Mouse (Mus musculus): ENCODE data around the gene Brat1. TPM values are rescaled to one million over a fixed set of nuclear protein-coding genes. Genes with fewer than 3 reads are reported as not detected.
A peak's percentile ranks its signal among the peaks of the same experiment; 100 is the strongest.

The Brat1 gene
- total and polyA plus RNA-seq, 2 experiments from 2014 or later, result 17.4 to 39.1 TPM

- Histone ChIP-seq H3K27me3 (ENCODE audit: insufficient read depth, low read length) (no peaks in the 10 kb centered on the region), H3K9ac (no peak overlapping the region), H3K4me3 (ENCODE audit: low read depth, low read length) (no peak overlapping the region), H3K4me1 (ENCODE audit: insufficient read depth) (peaks cover 7% of the 10 kb centered on the region), H3K4me2 (ENCODE audit: low read depth) (no peak overlapping the region), H3K9me3 (ENCODE audit: low read length) (no peaks in the 10 kb centered on the region), H3K36me3 (ENCODE audit: insufficient read depth) (peaks cover 22% of the 10 kb centered on the region), H3K27ac (ENCODE audit: low read depth, low read length) (no peak overlapping the region)
- WGBS, result 79% methylated on average over 9 of the region's 9 CpGs
- DNase-seq (no peak), ATAC-seq (no peak)
- no peak for TF ChIP-seq CTCF (IDR thresholded peaks at IDR 0.05; ENCODE audit: low read depth)
Measured at GRCm38 (mm10) chr5:140699776-140700175, 5.0 kb upstream of the Brat1 start.

- H3K9ac ChIP-seq, result peak overlapping the region; percentile 85
- H3K4me2 ChIP-seq (ENCODE audit: low read depth), result peak overlapping the region; percentile 72
- H3K4me1 ChIP-seq (ENCODE audit: insufficient read depth), result peaks cover 11% of the 10 kb centered on the region
- TF ChIP-seq CTCF (IDR thresholded peaks at IDR 0.05; ENCODE audit: low read depth), result no peak
- 1% methylated on average over 25 of the region's 25 CpGs for WGBS
- peak; percentile 5; the same call in 1 of the 2 replicates for ATAC-seq
- H3K36me3 ChIP-seq (ENCODE audit: insufficient read depth), result peaks cover 10% of the 10 kb centered on the region
- peak overlapping the region; percentile 69 for H3K27ac ChIP-seq (ENCODE audit: low read depth, low read length)
- no peaks in the 10 kb centered on the region for H3K9me3 ChIP-seq (ENCODE audit: low read length)
- H3K27me3 ChIP-seq (ENCODE audit: insufficient read depth, low read length), result no peaks in the 10 kb centered on the region
- peak overlapping the region; percentile 63 for H3K4me3 ChIP-seq (ENCODE audit: low read depth, low read length)
- no peak for DNase-seq
Measured at GRCm38 (mm10) chr5:140701661-140702060, 3.1 kb upstream of the Brat1 start.

- peak within 1 kb of the TSS; percentile 69 for H3K27ac ChIP-seq (ENCODE audit: low read depth, low read length)
- peak within 1 kb of the TSS; percentile 85 for H3K9ac ChIP-seq
- peaks cover 11% of the 10 kb centered on the region for H3K4me1 ChIP-seq (ENCODE audit: insufficient read depth)
- ATAC-seq (peak; percentile 66), DNase-seq (peak; percentile 96)
- no peaks in the 10 kb centered on the region for H3K27me3 ChIP-seq (ENCODE audit: insufficient read depth, low read length)
- H3K9me3 ChIP-seq (ENCODE audit: low read length), result no peaks in the 10 kb centered on the region
- peak within 1 kb of the TSS; percentile 63 for H3K4me3 ChIP-seq (ENCODE audit: low read depth, low read length)
- peaks cover 6% of the 10 kb centered on the region; the same call in 1 of the 2 replicates for H3K36me3 ChIP-seq (ENCODE audit: insufficient read depth)
- no peak; the same call in 1 of the 2 replicates for TF ChIP-seq CTCF (IDR thresholded peaks at IDR 0.05; ENCODE audit: low read depth)
- peak within 1 kb of the TSS; percentile 72 for H3K4me2 ChIP-seq (ENCODE audit: low read depth)
- WGBS, result 4% methylated on average over 30 of the region's 33 CpGs
Measured at GRCm38 (mm10) chr5:140702103-140702513, 2.7 kb upstream of the Brat1 start, which contains the start of gene Iqce. Gene Iqce, minus strand, starts transcription at chr5:140702378.

- Histone ChIP-seq H3K4me3 (ENCODE audit: low read depth, low read length) (peak overlapping the region; percentile 63), H3K27ac (ENCODE audit: low read depth, low read length) (peak overlapping the region; percentile 69), H3K27me3 (ENCODE audit: insufficient read depth, low read length) (no peaks in the 10 kb centered on the region), H3K4me2 (ENCODE audit: low read depth) (peak overlapping the region; percentile 72), H3K9me3 (ENCODE audit: low read length) (no peaks in the 10 kb centered on the region), H3K4me1 (ENCODE audit: insufficient read depth) (peaks cover 11% of the 10 kb centered on the region), H3K36me3 (ENCODE audit: insufficient read depth) (peaks cover 4% of the 10 kb centered on the region), H3K9ac (peak overlapping the region; percentile 85; the same call in 1 of the 2 replicates)
- DNase-seq (no peak), ATAC-seq (no peak)
- no peak for TF ChIP-seq CTCF (IDR thresholded peaks at IDR 0.05; ENCODE audit: low read depth)
- 66% methylated on average over 19 of the region's 19 CpGs for WGBS
Measured at GRCm38 (mm10) chr5:140702618-140703175, 2.1 kb upstream of the Brat1 start.

- no peak for DNase-seq
- Histone ChIP-seq H3K9ac (peak overlapping the region; percentile 72), H3K4me2 (ENCODE audit: low read depth) (peak overlapping the region; percentile 84), H3K4me3 (ENCODE audit: low read depth, low read length) (peak overlapping the region; percentile 71), H3K9me3 (ENCODE audit: low read length) (no peaks in the 10 kb centered on the region), H3K27me3 (ENCODE audit: insufficient read depth, low read length) (no peaks in the 10 kb centered on the region), H3K27ac (ENCODE audit: low read depth, low read length) (peak overlapping the region; percentile 87), H3K4me1 (ENCODE audit: insufficient read depth) (peaks cover 11% of the 10 kb centered on the region), H3K36me3 (ENCODE audit: insufficient read depth) (peaks cover 4% of the 10 kb centered on the region)
- 44% methylated on average over 17 of the region's 17 CpGs for WGBS
- no peak for ATAC-seq
- TF ChIP-seq CTCF (IDR thresholded peaks at IDR 0.05; ENCODE audit: low read depth), result no peak
Measured at GRCm38 (mm10) chr5:140703480-140704377, 1.1 kb upstream of the Brat1 start.

GRCm38 (mm10) chr5:140705501-140706171 is 825 bp downstream of the Brat1 start:
- Histone ChIP-seq H3K4me2 (ENCODE audit: low read depth) (peak overlapping the region; percentile 84), H3K4me3 (ENCODE audit: low read depth, low read length) (peak overlapping the region; percentile 71), H3K27ac (ENCODE audit: low read depth, low read length) (peak overlapping the region; percentile 87; the same call in 1 of the 2 replicates), H3K27me3 (ENCODE audit: insufficient read depth, low read length) (no peaks in the 10 kb centered on the region), H3K4me1 (ENCODE audit: insufficient read depth) (peaks cover 9% of the 10 kb centered on the region), H3K9me3 (ENCODE audit: low read length) (no peaks in the 10 kb centered on the region), H3K36me3 (ENCODE audit: insufficient read depth) (peaks cover 13% of the 10 kb centered on the region), H3K9ac (peak overlapping the region; percentile 72)
- no peak for DNase-seq
- TF ChIP-seq CTCF (IDR thresholded peaks at IDR 0.05; ENCODE audit: low read depth), result no peak
- no peak for ATAC-seq
- 59% methylated on average over 7 of the region's 7 CpGs for WGBS

Measured in forebrain, postnatal 0 days (tissue).